Mouse (Mus musculus) heart, postnatal 0 days (tissue): ENCODE measurements at regions not wholly inside any gene's neighbourhood (a gene's known extent, or its start where the extent isn't known, plus 50 kb on each side); places are given as distances from the start of the nearest gene placed in this dataset.
A peak's percentile ranks its signal among the peaks of the same experiment; 100 is the strongest.

Experiments
- CTCF ChIP-seq: IDR thresholded peaks from 2 replicates; pipeline ENCODE4 v1.5.1; 2016; ENCODE audit warnings: antibody characterized with exemption, control low read depth, low read depth
- EP300 ChIP-seq: IDR thresholded peaks from 2 replicates; pipeline ENCODE4 v1.6.1; 2016; ENCODE audit warnings: antibody characterized with exemption, low read depth

DNA sequence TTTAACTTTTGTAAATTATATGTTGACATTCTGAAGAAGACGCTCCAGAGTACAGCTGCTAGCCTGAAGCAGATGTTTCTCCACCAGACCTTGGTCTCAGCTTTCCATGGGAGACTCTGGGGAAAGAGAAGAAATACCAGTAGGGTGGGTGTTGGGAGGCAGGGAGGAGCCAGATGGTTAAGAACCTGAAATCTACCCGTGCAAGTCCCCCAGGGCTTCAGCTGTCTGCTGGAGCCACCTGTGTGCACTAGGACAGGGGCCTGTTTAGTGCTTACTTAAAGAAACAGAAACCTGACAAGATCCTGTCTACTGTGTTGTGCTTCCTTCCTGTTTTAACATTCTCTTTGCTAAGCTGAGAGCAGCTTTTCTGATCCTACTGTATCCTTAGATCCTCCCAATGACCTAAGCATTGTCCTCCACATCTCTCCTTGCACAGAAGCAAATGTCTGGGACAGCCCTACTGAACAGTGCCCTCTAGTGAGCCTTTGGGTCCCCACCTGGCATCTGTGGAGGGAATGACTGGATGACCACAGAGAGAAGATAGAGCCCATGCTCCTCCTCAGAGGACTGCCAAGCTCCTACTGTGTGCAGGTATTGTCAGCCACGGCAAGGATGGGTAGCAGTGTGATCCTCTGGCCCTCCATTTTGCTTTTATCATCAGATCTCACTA, 107.5 kb upstream of the Tpm1 start:
- TF ChIP-seq CTCF: peak; percentile 86
- TF ChIP-seq EP300: no peak
